Mouse (Mus musculus) embryonic facial prominence, embryonic 12.5 days (tissue): ENCODE data around the gene Grin2a. TPM values are rescaled to one million over a fixed set of nuclear protein-coding genes. Genes with fewer than 3 reads are reported as not detected.
"Not testable (repeated sequence)": the region's sequence is repeated elsewhere in the genome, so short reads cannot be mapped to it uniquely, and the experiment has no call there.

Source experiments
- ATAC-seq: fragments of 200-750 bp; cut with Nextera tagmentation; 2 replicates; pipeline ENCODE4 v1.8.0; 2017; ENCODE audit not compliant: insufficient number of reproducible peaks, insufficient read depth, low FRiP score, low TSS enrichment
- H3K27ac ChIP-seq: fragments of 300-500 bp; sonication (generic); 2 replicates; pipeline ENCODE4 v1.5.1; 2016; ENCODE audit warnings: mild to moderate bottlenecking
- H3K27me3 ChIP-seq: fragments of 300-500 bp; sonication (generic); 2 replicates; pipeline ENCODE4 v1.6.1; 2016; ENCODE audit warnings: mild to moderate bottlenecking, moderate library complexity
- H3K36me3 ChIP-seq: fragments of 300-500 bp; sonication (generic); 2 replicates; pipeline ENCODE4 v1.6.1; 2016; ENCODE audit warnings: mild to moderate bottlenecking
- H3K4me1 ChIP-seq: fragments of 300-500 bp; sonication (generic); 2 replicates; pipeline ENCODE4 v1.6.1; 2016
- H3K4me2 ChIP-seq: fragments of 300-500 bp; sonication (generic); replicated peaks from 2 replicates; pipeline ENCODE4 v1.6.1; 2016; ENCODE audit warnings: mild to moderate bottlenecking, moderate library complexity
- H3K4me3 ChIP-seq: fragments of 300-500 bp; sonication (generic); 2 replicates; pipeline ENCODE4 v1.5.1; 2016; ENCODE audit warnings: mild to moderate bottlenecking
- H3K9ac ChIP-seq: fragments of 300-500 bp; sonication (generic); 2 replicates; pipeline ENCODE4 v1.6.1; 2016; ENCODE audit warnings: mild to moderate bottlenecking, moderate library complexity
- H3K9me3 ChIP-seq: fragments of 300-500 bp; sonication (generic); 2 replicates; pipeline ENCODE4 v1.6.1; 2016; ENCODE audit warnings: mild to moderate bottlenecking, moderate library complexity
- WGBS: fragments of 180-500 bp; shearing (Covaris S2); methylation state at CpG from one replicate; pipeline ENCODE4 v1.1.7; 2016; 5-methylcytosine and 5-hydroxymethylcytosine counted together
- polyA plus RNA-seq: library from polyadenylated mRNA; unstranded; fragments of >200 nt; fragmentation: Nextera tagmentation; extraction: Ambion mirVana; gene quantifications from 2 replicates; pipeline ENCODE4 v1.2.1, GENCODE M21; 2016

The Grin2a gene
- polyA plus RNA-seq, 1 experiment from 2014 or later, result 1.3 TPM

DNA sequence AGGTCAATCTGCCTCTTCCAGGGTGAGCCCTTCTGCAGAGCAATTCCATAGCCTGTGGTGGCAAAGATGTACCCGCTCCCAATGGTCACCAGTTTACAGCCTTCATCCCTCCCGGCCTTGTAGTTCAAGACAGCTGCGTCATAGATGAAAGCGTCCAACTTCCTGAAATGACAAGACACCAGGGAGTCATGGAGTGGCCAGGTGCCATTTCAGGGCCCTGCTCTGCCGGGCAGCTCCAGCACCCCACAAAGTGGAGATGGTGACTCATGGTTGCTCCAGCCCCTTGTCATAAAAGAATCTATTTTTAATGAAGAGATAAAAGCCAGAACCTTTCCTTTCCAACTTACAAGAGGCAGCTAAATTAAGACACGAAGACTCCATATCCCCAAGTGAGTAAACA is 382.8 kb downstream of the Grin2a start:
- not testable (repeated sequence) for H3K4me2 ChIP-seq, H3K27ac ChIP-seq, H3K9ac ChIP-seq, H3K4me1 ChIP-seq, H3K36me3 ChIP-seq, H3K9me3 ChIP-seq, H3K27me3 ChIP-seq, ATAC-seq, H3K4me3 ChIP-seq
- WGBS, result 87% methylated on average over 6 of the region's 6 CpGs

- ATAC-seq, result no peak
- H3K27me3 ChIP-seq, result no peaks in the 10 kb centered on the region
- no peaks in the 10 kb centered on the region for H3K4me1 ChIP-seq
- no peak overlapping the region for H3K4me2 ChIP-seq
- no peak overlapping the region for H3K9ac ChIP-seq
- no peak overlapping the region for H3K27ac ChIP-seq
- WGBS, result 76% methylated on average over 2 of the region's 2 CpGs
- H3K36me3 ChIP-seq, result no peaks in the 10 kb centered on the region
- no peak overlapping the region for H3K4me3 ChIP-seq
- H3K9me3 ChIP-seq, result no peaks in the 10 kb centered on the region
Observed at GRCm38 (mm10) chr16:9607432-9607831, 387.9 kb downstream of the Grin2a start.

- H3K4me2 ChIP-seq, result no peak overlapping the region
- WGBS, result 86% methylated on average over 5 of the region's 5 CpGs
Observed at GRCm38 (mm10) chr16:9603983-9604382, 391.4 kb downstream of the Grin2a start.

DNA sequence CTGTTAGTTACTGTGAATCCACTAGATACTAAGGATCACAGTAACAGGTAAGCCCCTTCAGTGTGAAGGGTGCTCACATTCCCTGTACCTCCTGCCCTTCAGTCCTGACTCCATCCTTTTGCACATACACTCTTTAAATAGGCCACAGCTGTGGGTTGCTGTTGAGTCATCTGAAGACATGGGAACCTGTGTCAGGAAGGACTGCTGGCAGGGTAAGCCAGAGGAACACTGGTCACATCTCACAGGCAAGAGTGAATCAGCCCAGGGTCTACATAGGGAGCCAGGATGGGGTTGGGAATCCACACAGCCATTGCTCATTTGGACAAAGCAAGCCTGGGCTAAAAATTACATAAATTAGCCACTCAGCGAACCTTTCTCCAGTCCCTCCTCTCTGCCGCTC is 392.8 kb downstream of the Grin2a start:
- ATAC-seq, result no peak
- Histone ChIP-seq H3K9me3 (no peaks in the 10 kb centered on the region), H3K4me1 (no peaks in the 10 kb centered on the region), H3K27me3 (no peaks in the 10 kb centered on the region), H3K4me2 (no peak overlapping the region), H3K36me3 (no peaks in the 10 kb centered on the region), H3K9ac (no peak overlapping the region), H3K4me3 (no peak overlapping the region), H3K27ac (no peak overlapping the region)
- 89% methylated on average over 2 of the region's 2 CpGs for WGBS

More at GRCm38 (mm10) chr16:9603983-9604382, 391.4 kb downstream of the Grin2a start:
- Histone ChIP-seq H3K27me3 (no peaks in the 10 kb centered on the region), H3K27ac (no peak overlapping the region), H3K9ac (no peak overlapping the region), H3K36me3 (no peaks in the 10 kb centered on the region), H3K9me3 (no peaks in the 10 kb centered on the region), H3K4me3 (no peak overlapping the region), H3K4me1 (no peaks in the 10 kb centered on the region)
- ATAC-seq, result no peak

DNA sequence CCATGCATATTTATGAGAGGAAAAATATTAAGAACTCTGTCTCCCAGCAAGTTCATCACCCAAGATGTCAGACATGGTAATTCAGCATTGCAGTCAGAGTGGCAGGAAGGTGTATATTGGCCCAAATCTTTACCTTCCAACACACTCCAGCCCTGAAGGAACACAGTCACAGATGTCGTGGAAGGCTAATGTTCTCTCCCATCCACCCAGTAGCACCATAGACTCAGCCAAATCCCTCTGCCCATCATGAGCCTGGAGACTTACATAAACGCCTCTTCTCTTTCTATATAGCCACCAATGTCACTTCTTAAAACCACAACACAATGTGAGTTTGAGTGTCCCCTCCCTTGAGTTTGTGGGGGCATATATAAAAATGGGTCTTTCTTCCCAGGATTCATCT is 406.2 kb downstream of the Grin2a start:
- Histone ChIP-seq H3K27me3 (no peaks in the 10 kb centered on the region), H3K4me2 (no peak overlapping the region), H3K4me3 (no peak overlapping the region), H3K4me1 (no peaks in the 10 kb centered on the region), H3K36me3 (no peaks in the 10 kb centered on the region), H3K9ac (no peak overlapping the region), H3K27ac (no peak overlapping the region), H3K9me3 (no peaks in the 10 kb centered on the region)
- ATAC-seq, result no peak
- 89% methylated on average over 2 of the region's 2 CpGs for WGBS

DNA sequence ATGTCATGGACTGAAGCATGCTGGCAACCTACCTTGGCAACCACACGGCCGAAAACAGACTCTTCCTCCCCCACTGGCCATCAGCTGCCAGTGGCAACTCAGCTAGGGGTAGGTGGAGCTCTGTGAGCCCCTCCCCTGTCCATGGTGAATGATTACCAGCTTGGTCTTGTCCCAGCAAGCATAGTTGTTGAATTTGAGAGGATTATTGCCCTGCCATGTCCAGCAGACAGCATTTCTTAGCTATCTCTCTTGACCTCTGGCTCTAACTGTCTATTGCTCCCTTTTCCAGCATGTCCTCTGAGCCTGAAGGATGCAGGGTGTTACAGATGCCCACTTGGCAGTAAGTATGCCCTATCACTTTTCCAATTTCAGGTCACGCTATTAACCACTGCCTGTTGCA is 406.9 kb downstream of the Grin2a start:
- H3K9ac ChIP-seq, result no peak overlapping the region
- H3K9me3 ChIP-seq, result no peaks in the 10 kb centered on the region
- no peaks in the 10 kb centered on the region for H3K36me3 ChIP-seq
- H3K27me3 ChIP-seq, result no peaks in the 10 kb centered on the region
- no peak overlapping the region for H3K27ac ChIP-seq
- H3K4me1 ChIP-seq, result no peaks in the 10 kb centered on the region
- ATAC-seq, result no peak
- 71% methylated on average over 3 of the region's 3 CpGs for WGBS
- no peak overlapping the region for H3K4me2 ChIP-seq
- H3K4me3 ChIP-seq, result no peak overlapping the region

GRCm38 (mm10) chr16:9583981-9584380 is 411.4 kb downstream of the Grin2a start:
- H3K36me3 ChIP-seq, result no peaks in the 10 kb centered on the region
- no peaks in the 10 kb centered on the region for H3K9me3 ChIP-seq
- H3K4me1 ChIP-seq, result no peaks in the 10 kb centered on the region
- ATAC-seq, result no peak
- no peak overlapping the region for H3K27ac ChIP-seq
- 78% methylated on average over 2 of the region's 2 CpGs for WGBS
- H3K4me3 ChIP-seq, result no peak overlapping the region
- H3K4me2 ChIP-seq, result no peak overlapping the region
- H3K9ac ChIP-seq, result no peak overlapping the region
- H3K27me3 ChIP-seq, result no peaks in the 10 kb centered on the region

DNA sequence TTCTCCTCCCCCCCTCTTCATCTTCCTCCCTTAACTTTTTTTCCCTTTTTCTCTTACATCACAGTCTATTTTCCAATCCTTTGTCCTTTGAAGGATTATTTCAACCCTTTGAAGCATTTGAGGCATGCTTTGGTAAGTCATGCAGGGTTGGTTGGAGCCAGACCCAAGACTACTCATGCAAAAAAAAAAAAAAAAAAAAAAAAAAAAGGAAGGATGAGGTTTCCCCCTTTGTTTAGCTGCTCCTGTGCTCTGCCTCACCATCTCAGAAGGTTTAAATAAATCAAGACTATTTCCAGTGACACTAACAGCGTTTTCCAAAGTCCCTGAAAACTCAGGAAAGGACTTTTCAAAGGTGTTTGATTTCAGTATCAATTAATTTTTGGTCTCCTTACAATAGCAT is 423.6 kb downstream of the Grin2a start:
- WGBS, result 40% methylated on average over 1 of the region's 1 CpGs

DNA sequence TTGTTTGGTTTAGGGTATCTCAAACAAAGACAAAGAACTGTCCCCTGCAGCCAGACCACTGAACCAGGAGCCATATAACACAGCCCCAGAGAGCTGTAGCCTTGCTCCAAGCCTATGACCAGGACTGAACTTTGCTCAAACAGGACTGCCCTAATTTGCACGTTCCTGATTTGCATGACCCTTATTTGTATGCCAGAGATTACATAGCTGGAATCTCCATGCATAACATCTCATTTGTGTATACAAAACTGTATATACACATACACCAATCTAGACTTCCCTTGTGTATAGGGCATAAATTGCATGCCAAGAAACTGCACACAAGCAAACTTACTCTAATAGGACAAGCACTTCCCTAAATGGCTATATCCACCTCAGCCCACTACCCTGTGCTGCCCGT is 428.1 kb downstream of the Grin2a start:
- ATAC-seq, result no peak
- Histone ChIP-seq H3K27ac (no peak overlapping the region), H3K4me1 (no peaks in the 10 kb centered on the region), H3K9ac (no peak overlapping the region), H3K9me3 (no peaks in the 10 kb centered on the region), H3K36me3 (no peaks in the 10 kb centered on the region), H3K27me3 (no peaks in the 10 kb centered on the region), H3K4me2 (no peak overlapping the region), H3K4me3 (no peak overlapping the region)
- WGBS, result 60% methylated on average over 2 of the region's 2 CpGs

More for the DNA sequence above, 423.6 kb downstream of the Grin2a start:
- Histone ChIP-seq H3K4me2 (no peak overlapping the region), H3K9me3 (no peaks in the 10 kb centered on the region), H3K4me1 (no peaks in the 10 kb centered on the region), H3K36me3 (no peaks in the 10 kb centered on the region), H3K27me3 (no peaks in the 10 kb centered on the region), H3K4me3 (no peak overlapping the region), H3K9ac (no peak overlapping the region), H3K27ac (no peak overlapping the region)
- no peak for ATAC-seq

DNA sequence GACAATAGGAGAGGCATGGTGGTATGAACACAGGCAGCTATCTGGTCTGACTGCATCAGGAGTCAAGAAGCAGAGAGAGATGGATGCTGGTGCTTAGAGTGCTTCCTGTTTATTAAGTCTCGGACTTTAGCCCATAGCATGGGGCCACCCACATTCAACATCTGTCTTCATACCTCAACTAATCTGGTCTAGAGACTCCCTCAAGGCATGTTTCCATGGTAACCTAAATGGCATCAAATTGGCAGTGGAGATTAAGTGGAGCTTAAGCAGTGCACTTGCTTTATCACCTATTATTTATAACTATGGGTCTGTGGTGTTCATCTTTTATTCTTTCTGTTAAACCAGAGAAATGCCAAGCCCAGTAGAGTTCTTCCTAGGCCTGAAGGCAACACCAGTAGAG is 433.5 kb downstream of the Grin2a start:
- 16% methylated on average over 1 of the region's 1 CpGs for WGBS
- Histone ChIP-seq H3K9me3 (no peaks in the 10 kb centered on the region), H3K9ac (no peak overlapping the region), H3K27ac (no peak overlapping the region), H3K27me3 (no peaks in the 10 kb centered on the region), H3K4me2 (no peak overlapping the region), H3K36me3 (no peaks in the 10 kb centered on the region), H3K4me3 (no peak overlapping the region), H3K4me1 (no peaks in the 10 kb centered on the region)
- ATAC-seq, result no peak

DNA sequence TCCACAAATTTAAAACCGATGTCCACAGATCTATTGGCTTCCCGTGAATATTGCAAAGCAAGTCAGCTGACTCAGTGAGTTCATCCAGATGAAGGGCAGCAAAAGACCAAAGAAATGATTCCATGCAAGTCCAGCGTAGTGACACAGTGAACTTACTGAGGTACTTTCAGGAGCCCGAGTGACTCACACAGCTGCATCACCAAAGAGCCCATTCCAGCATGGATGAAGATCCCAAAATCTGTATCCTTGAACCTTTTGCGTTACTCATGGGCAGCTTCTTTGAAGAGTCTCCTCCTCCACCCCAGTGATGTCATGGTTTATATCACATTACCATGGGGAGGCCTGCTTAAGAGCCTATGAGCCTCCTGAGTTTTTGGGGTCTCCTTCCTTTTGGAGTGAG is 460.2 kb downstream of the Grin2a start:
- Histone ChIP-seq H3K4me2 (no peak overlapping the region), H3K36me3 (no peaks in the 10 kb centered on the region), H3K9me3 (no peaks in the 10 kb centered on the region), H3K27me3 (no peaks in the 10 kb centered on the region), H3K9ac (no peak overlapping the region), H3K4me1 (no peaks in the 10 kb centered on the region), H3K27ac (no peak overlapping the region), H3K4me3 (no peak overlapping the region)
- ATAC-seq, result no peak
- 85% methylated on average over 5 of the region's 5 CpGs for WGBS

DNA sequence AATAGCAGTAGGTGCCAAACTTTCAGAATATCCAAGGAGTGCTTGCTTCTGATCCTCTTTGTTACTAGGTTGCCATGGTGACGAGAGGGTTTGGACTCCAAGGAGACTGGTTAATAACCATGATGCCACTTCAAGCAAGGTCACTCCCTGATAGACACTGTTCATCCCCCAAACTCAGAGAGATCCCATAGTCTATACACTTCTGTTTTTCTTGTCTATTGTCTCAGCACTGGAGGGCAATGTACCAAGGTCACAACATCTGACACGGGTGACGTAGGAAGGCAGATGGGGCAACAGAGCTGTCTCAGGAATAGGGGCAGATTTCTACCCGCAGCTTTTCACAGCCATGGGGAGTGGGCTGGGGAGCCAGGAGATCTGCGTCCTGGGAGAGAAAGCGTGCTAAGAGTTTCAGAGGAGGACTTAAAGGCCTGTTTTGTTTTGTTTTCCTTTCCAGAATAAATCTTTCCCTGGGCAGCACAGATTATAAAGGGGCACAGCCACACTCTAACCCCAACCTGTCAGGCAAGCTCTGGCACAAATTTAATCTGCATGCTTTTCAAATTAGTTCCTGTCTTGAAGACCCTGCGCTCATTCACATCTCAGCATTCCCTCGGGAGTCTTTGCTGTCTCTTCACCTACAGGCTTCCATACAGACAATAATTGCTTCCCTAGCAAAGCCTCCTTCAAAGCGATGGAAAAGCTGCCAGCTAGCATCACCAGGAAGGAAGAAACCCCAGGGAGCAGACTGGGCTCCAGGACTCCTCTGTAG is 461.6 kb downstream of the Grin2a start:
- Histone ChIP-seq H3K27ac (no peak overlapping the region), H3K27me3 (no peaks in the 10 kb centered on the region), H3K9me3 (no peaks in the 10 kb centered on the region), H3K4me2 (no peak overlapping the region), H3K4me3 (no peak overlapping the region), H3K9ac (no peak overlapping the region), H3K36me3 (no peaks in the 10 kb centered on the region), H3K4me1 (no peaks in the 10 kb centered on the region)
- 39% methylated on average over 9 of the region's 9 CpGs for WGBS
- ATAC-seq, result no peak
